ENCODE assay signal across 5 mouse cellular contexts in genomic region chr19:41656671-41657070, GRCm38 (mm10).
"Had no signal": no experiment of that assay in that cellular context is flagged by ENCODE, and none has a peak within 500 bp of the region (broad histone marks: within the 10 kb centered on the region; RNA-seq: fewer than 3 reads in every experiment).

No protein-coding gene starts in this region.

- H3K9me3 ChIP-seq: intestine, embryonic 15.5 days; kidney, embryonic 15.5 days; liver, embryonic 13.5 days; neural tube, embryonic 12.5 days had no signal

- H3K27ac ChIP-seq: intestine, embryonic 15.5 days; kidney, embryonic 15.5 days; left cerebral cortex, adult 2 months; liver, embryonic 13.5 days; neural tube, embryonic 12.5 days had no signal

- H3K36me3 ChIP-seq: intestine, embryonic 15.5 days; kidney, embryonic 15.5 days; liver, embryonic 13.5 days; neural tube, embryonic 12.5 days had no signal

- H3K4me3 ChIP-seq: intestine, embryonic 15.5 days; kidney, embryonic 15.5 days; left cerebral cortex, adult 2 months; liver, embryonic 13.5 days; neural tube, embryonic 12.5 days had no signal

- H3K4me2 ChIP-seq: intestine, embryonic 15.5 days; kidney, embryonic 15.5 days; liver, embryonic 13.5 days; neural tube, embryonic 12.5 days had no signal

- H3K9ac ChIP-seq: intestine, embryonic 15.5 days; kidney, embryonic 15.5 days; liver, embryonic 13.5 days had no signal

- H3K4me1 ChIP-seq: intestine, embryonic 15.5 days; liver, embryonic 13.5 days had no signal
